Mouse (Mus musculus) skeletal muscle tissue, adult 2 months (tissue): ENCODE data around the gene Gnaz.

Source experiments
- DNase-seq: peaks from one replicate; pipeline ENCODE4 v3.0.0-alpha.2; 2012; ENCODE audit warnings: low read depth, low spot score

Gene Gnaz

GRCm38 (mm10) chr10:74967651-74968267 lies 782 bp downstream of the Gnaz start:
- DNase-seq: no peak

- DNase-seq: no peak
These were observed 2.3 kb downstream of the Gnaz start for GRCm38 (mm10) chr10:74969266-74969665.

GRCm38 (mm10) chr10:74973026-74973425 lies 6.0 kb downstream of the Gnaz start:
- DNase-seq: no peak

GRCm38 (mm10) chr10:74975626-74976025 lies 8.6 kb downstream of the Gnaz start:
- no peak for DNase-seq

- DNase-seq: no peak
These were observed 9.5 kb downstream of the Gnaz start for GRCm38 (mm10) chr10:74976429-74976828.

GRCm38 (mm10) chr10:74978056-74978455 lies 11.1 kb downstream of the Gnaz start:
- DNase-seq: no peak

GRCm38 (mm10) chr10:74981159-74981558 lies 14.2 kb downstream of the Gnaz start:
- no peak for DNase-seq

- DNase-seq: no peak
These were observed 16.2 kb downstream of the Gnaz start for GRCm38 (mm10) chr10:74983176-74983575.

GRCm38 (mm10) chr10:74987698-74988470 lies 20.9 kb downstream of the Gnaz start:
- no peak for DNase-seq

- no peak for DNase-seq
These were observed 22.8 kb downstream of the Gnaz start for GRCm38 (mm10) chr10:74989814-74990213.

GRCm38 (mm10) chr10:74990584-74991322 lies 23.8 kb downstream of the Gnaz start:
- DNase-seq: no peak

GRCm38 (mm10) chr10:74994863-74995262 lies 27.9 kb downstream of the Gnaz start:
- DNase-seq: no peak

- DNase-seq: no peak
These were observed 28.4 kb downstream of the Gnaz start for GRCm38 (mm10) chr10:74995377-74995776.

- DNase-seq: no peak
These were observed 34.4 kb downstream of the Gnaz start for GRCm38 (mm10) chr10:75001391-75001790.

GRCm38 (mm10) chr10:75004067-75004466 lies 37.1 kb downstream of the Gnaz start:
- DNase-seq: no peak

GRCm38 (mm10) chr10:75006889-75007662 lies 40.1 kb downstream of the Gnaz start:
- no peak for DNase-seq

GRCm38 (mm10) chr10:75010704-75011103 lies 43.7 kb downstream of the Gnaz start:
- no peak for DNase-seq

GRCm38 (mm10) chr10:75015465-75015864 lies 48.5 kb downstream of the Gnaz start:
- DNase-seq: no peak

- DNase-seq: no peak
These were observed 49.5 kb downstream of the Gnaz start for GRCm38 (mm10) chr10:75016481-75016880.

GRCm38 (mm10) chr10:75020271-75020670 lies 53.3 kb downstream of the Gnaz start:
- DNase-seq: no peak

- DNase-seq: peak; percentile 21
These were observed 54.2 kb downstream of the Gnaz start for GRCm38 (mm10) chr10:75021138-75021537.

GRCm38 (mm10) chr10:75026491-75026890 lies 59.5 kb downstream of the Gnaz start:
- no peak for DNase-seq
